Mouse (Mus musculus): Measurements from ENCODE around the gene Wdfy3. TPM values are rescaled to one million over a fixed set of nuclear protein-coding genes. Genes with fewer than 3 reads are reported as not detected.

Wdfy3 gene
- polyA plus RNA-seq, 1 experiment from 2014 or later: 8.0 TPM

DNA sequence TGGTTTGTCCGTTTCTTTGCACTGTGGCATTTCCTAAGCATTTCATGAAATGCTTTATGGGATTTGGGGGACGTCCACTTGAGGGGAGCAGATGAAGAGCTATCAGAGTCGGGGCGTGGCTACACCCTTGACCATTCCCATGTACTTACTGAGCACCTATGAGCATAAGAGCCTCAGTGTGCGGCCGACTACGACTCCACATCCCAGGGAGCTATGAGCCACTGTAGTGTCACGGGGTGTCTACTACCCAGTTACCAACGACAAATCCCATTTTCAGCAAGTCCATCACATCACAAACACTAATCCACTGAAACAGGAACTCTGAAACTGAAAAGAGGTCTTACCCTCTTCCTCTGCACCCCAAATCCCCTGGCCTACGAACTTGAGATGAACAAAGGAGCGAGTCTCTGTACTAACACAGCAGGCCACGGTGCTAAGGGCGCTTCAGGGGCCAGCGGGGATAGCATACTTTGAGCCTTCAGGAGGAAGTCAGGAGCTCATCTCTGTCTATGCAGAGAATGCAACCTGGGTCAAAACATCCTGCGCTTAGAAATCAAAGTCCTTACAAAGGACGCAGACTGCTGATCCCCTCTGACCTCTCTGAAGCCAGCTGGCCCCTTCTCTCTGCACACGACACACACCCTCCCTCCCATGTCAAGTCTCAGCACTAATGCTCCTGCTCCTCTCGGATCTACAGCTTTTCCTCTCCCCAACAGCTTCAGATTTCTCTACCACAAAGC, 6.5 kb downstream of the Wdfy3 start:
- H3K27me3 ChIP-seq (ENCODE audit: control insufficient read depth, insufficient read depth, low read length): no peaks in the 10 kb centered on the region
- WGBS: 58% methylated on average over 18 of the region's 18 CpGs
- H3K4me3 ChIP-seq (ENCODE audit: low read length): no peak overlapping the region

DNA sequence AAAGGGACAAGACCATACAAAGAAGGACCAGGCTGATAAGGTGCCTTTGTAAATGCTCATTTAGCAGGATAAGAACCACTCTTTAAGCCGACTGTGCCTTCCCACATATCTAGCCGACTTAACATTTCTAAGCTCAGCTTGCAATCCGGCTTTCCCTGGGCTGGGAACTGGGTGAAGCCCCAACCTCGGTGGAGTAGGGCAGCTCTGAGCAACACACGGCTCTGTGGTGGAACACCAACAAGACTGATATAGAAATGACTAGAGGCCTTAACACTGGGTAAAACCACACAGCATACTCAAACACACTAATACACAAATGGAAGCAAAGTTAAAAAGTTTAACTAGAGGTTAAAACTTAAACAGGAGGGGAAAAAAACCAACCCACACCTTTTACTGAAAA, 7.9 kb downstream of the Wdfy3 start:
- 51% methylated on average over 5 of the region's 5 CpGs for WGBS
- no peaks in the 10 kb centered on the region for H3K9me3 ChIP-seq (replicated peaks; ENCODE audit: control insufficient read depth, low read length)
- H3K4me1 ChIP-seq (ENCODE audit: control insufficient read depth, insufficient read depth, low read length): peaks cover 19% of the 10 kb centered on the region
- no peak overlapping the region for H3K9ac ChIP-seq (ENCODE audit: low read length)
- no peaks in the 10 kb centered on the region for H3K36me3 ChIP-seq (ENCODE audit: control insufficient read depth, insufficient read depth)
- ATAC-seq (replicated peaks; ENCODE audit: extremely low read depth, insufficient read depth, low FRiP score): no peak
- H3K4me2 ChIP-seq (ENCODE audit: low read depth, low read length): no peak overlapping the region
- H3K27ac ChIP-seq (ENCODE audit: low read length): no peak overlapping the region
- H3K4me3 ChIP-seq (ENCODE audit: low read length): no peak overlapping the region
- H3K27me3 ChIP-seq (ENCODE audit: control insufficient read depth, insufficient read depth, low read length): no peaks in the 10 kb centered on the region

More for the DNA sequence above, 6.5 kb downstream of the Wdfy3 start:
- Histone ChIP-seq H3K27ac (ENCODE audit: low read length) (no peak overlapping the region), H3K4me2 (ENCODE audit: low read depth, low read length) (no peak overlapping the region), H3K9me3 (replicated peaks; ENCODE audit: control insufficient read depth, low read length) (no peaks in the 10 kb centered on the region), H3K9ac (ENCODE audit: low read length) (no peak overlapping the region), H3K4me1 (ENCODE audit: control insufficient read depth, insufficient read depth, low read length) (peaks cover 25% of the 10 kb centered on the region), H3K36me3 (ENCODE audit: control insufficient read depth, insufficient read depth) (no peaks in the 10 kb centered on the region)
- ATAC-seq (replicated peaks; ENCODE audit: extremely low read depth, insufficient read depth, low FRiP score): no peak

DNA sequence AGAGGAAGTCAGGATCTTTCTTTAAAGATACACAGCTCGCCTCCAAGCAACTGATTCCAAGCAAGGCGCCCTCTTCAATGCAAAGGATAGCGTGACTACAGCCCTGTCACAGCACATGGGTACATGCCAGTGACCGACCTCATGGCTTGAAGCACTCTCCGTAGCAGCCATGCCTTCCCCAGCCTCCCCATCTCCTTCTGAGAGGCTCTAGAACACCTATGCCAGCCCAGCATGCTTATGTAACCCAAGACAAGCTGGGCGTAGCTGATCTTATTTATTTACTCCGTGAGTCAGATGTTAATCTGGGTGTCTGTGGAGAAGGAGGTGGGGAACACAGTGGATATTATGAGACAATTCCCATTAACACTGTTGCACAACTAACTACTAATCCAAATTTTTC, 13.8 kb downstream of the Wdfy3 start:
- H3K4me1 ChIP-seq (ENCODE audit: control insufficient read depth, insufficient read depth, low read length): peaks cover 13% of the 10 kb centered on the region
- H3K36me3 ChIP-seq (ENCODE audit: control insufficient read depth, insufficient read depth): no peaks in the 10 kb centered on the region
- H3K27ac ChIP-seq (ENCODE audit: low read length): no peak overlapping the region
- no peak overlapping the region for H3K9ac ChIP-seq (ENCODE audit: low read length)
- H3K9me3 ChIP-seq (replicated peaks; ENCODE audit: control insufficient read depth, low read length): no peaks in the 10 kb centered on the region
- WGBS: 65% methylated on average over 7 of the region's 7 CpGs
- H3K27me3 ChIP-seq (ENCODE audit: control insufficient read depth, insufficient read depth, low read length): no peaks in the 10 kb centered on the region
- H3K4me3 ChIP-seq (ENCODE audit: low read length): no peak overlapping the region
- no peak for ATAC-seq (replicated peaks; ENCODE audit: extremely low read depth, insufficient read depth, low FRiP score)
- no peak overlapping the region for H3K4me2 ChIP-seq (ENCODE audit: low read depth, low read length)

DNA sequence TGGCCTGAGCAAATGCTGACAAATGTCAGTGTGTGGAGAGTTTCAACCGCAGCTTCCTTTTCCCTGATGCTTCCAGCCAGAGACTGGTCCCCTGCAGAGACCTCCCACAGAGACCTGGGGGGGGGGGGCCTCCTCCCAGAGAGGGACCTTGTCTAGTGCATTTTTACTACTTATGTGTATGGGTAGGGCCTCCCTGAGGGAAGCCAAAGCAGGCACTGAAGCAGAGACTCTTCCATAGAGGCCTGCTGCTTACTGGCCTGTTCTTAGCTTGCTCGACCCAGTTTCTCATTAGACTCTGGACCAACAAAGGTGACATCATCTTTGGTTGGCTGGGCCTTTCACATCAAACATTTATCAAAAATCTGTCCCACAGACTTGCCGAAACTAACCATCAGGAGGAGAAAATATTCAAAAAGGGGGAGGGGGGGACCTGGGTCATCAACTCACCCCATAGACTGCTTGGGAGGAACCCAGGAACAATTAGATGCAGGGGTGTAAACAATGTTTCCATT, 14.5 kb downstream of the Wdfy3 start:
- H3K4me1 ChIP-seq (ENCODE audit: control insufficient read depth, insufficient read depth, low read length): peaks cover 16% of the 10 kb centered on the region
- ATAC-seq (replicated peaks; ENCODE audit: extremely low read depth, insufficient read depth, low FRiP score): no peak
- H3K27ac ChIP-seq (ENCODE audit: low read length): no peak overlapping the region
- no peak overlapping the region for H3K4me2 ChIP-seq (ENCODE audit: low read depth, low read length)
- H3K9me3 ChIP-seq (replicated peaks; ENCODE audit: control insufficient read depth, low read length): no peaks in the 10 kb centered on the region
- no peaks in the 10 kb centered on the region for H3K36me3 ChIP-seq (ENCODE audit: control insufficient read depth, insufficient read depth)
- H3K9ac ChIP-seq (ENCODE audit: low read length): no peak overlapping the region
- 40% methylated on average over 3 of the region's 3 CpGs for WGBS
- no peak overlapping the region for H3K4me3 ChIP-seq (ENCODE audit: low read length)
- no peaks in the 10 kb centered on the region for H3K27me3 ChIP-seq (ENCODE audit: control insufficient read depth, insufficient read depth, low read length)

DNA sequence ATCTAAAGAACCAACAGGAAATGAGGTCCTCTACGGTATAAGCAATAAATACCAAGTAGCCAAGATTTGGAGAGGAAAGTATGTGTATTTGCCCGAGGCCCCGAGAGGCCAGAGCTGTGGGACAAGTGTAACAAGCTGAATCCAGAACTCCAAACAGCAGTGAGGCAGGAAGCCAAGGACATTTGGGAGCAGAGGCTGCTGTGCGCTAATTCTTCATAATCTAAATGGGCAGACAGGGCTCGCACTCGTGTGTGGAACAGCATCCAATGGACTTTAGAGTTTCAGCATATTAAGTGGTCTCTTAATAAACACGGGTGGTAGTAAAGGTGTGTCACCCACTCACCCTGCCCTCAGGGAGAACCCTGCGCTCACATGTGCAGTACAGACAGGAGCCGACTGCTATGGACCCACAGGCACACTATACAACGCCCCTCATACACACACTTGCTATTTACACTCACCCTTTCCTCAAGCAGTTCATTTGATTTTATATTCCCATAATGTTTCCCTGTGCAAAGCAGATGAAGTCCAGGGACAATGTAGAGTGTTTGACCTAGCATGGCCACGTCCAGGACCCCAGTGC, 15.1 kb downstream of the Wdfy3 start:
- no peaks in the 10 kb centered on the region for H3K36me3 ChIP-seq (ENCODE audit: control insufficient read depth, insufficient read depth)
- H3K4me1 ChIP-seq (ENCODE audit: control insufficient read depth, insufficient read depth, low read length): peaks cover 16% of the 10 kb centered on the region
- no peaks in the 10 kb centered on the region for H3K27me3 ChIP-seq (ENCODE audit: control insufficient read depth, insufficient read depth, low read length)
- no peak overlapping the region for H3K9ac ChIP-seq (ENCODE audit: low read length)
- no peaks in the 10 kb centered on the region for H3K9me3 ChIP-seq (replicated peaks; ENCODE audit: control insufficient read depth, low read length)
- no peak overlapping the region for H3K4me2 ChIP-seq (ENCODE audit: low read depth, low read length)
- no peak for ATAC-seq (replicated peaks; ENCODE audit: extremely low read depth, insufficient read depth, low FRiP score)
- 62% methylated on average over 11 of the region's 11 CpGs for WGBS
- no peak overlapping the region for H3K4me3 ChIP-seq (ENCODE audit: low read length)
- H3K27ac ChIP-seq (ENCODE audit: low read length): no peak overlapping the region

DNA sequence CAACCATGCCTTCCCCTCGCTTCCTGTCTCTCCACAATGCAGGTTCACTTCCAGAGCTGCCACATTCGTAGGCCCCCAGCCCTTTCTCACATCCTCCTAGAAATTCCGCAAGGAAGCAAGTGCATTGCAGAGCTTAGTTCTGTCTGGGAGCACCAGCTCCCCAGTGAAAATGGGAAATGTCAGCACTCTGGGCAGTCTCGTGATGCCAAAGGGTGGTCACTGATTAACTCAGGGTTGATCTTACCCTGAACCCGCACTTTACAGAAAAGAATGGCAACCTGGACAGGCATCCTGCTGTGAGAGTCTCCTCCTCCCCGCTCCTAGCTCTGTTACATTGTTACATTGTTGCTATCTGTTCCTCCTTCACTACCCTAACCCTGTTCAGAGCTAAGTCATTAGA, 16.8 kb downstream of the Wdfy3 start:
- H3K36me3 ChIP-seq (ENCODE audit: control insufficient read depth, insufficient read depth): no peaks in the 10 kb centered on the region
- no peak overlapping the region for H3K27ac ChIP-seq (ENCODE audit: low read length)
- no peaks in the 10 kb centered on the region for H3K9me3 ChIP-seq (replicated peaks; ENCODE audit: control insufficient read depth, low read length)
- no peak overlapping the region for H3K9ac ChIP-seq (ENCODE audit: low read length)
- peaks cover 16% of the 10 kb centered on the region for H3K4me1 ChIP-seq (ENCODE audit: control insufficient read depth, insufficient read depth, low read length)
- no peak overlapping the region for H3K4me3 ChIP-seq (ENCODE audit: low read length)
- H3K4me2 ChIP-seq (ENCODE audit: low read depth, low read length): no peak overlapping the region
- H3K27me3 ChIP-seq (ENCODE audit: control insufficient read depth, insufficient read depth, low read length): no peaks in the 10 kb centered on the region
- WGBS: 78% methylated on average over 6 of the region's 6 CpGs
- no peak for ATAC-seq (replicated peaks; ENCODE audit: extremely low read depth, insufficient read depth, low FRiP score)

DNA sequence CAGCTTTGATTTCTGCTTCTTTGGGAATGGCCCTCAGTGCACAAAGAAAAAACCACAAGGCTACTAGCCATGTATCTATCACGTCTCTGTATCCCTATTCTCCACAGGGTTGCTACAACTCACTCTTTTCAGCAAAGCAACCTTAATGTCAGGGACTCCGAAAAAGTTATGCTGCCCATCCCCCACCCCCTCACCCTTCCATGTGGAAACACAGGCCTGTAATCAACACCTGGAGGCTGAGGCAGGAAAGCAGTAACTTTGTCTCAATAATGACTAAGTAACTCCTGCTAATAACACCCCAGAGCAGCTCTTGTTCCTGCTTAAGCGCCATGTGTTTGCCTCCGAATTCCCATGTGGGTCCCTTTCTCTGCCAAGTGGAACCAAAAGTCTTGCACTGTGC, 17.3 kb downstream of the Wdfy3 start:
- ATAC-seq (replicated peaks; ENCODE audit: extremely low read depth, insufficient read depth, low FRiP score): no peak
- Histone ChIP-seq H3K9me3 (replicated peaks; ENCODE audit: control insufficient read depth, low read length) (no peaks in the 10 kb centered on the region), H3K4me2 (ENCODE audit: low read depth, low read length) (no peak overlapping the region), H3K9ac (ENCODE audit: low read length) (no peak overlapping the region), H3K27me3 (ENCODE audit: control insufficient read depth, insufficient read depth, low read length) (no peaks in the 10 kb centered on the region), H3K36me3 (ENCODE audit: control insufficient read depth, insufficient read depth) (no peaks in the 10 kb centered on the region), H3K4me3 (ENCODE audit: low read length) (no peak overlapping the region), H3K27ac (ENCODE audit: low read length) (no peak overlapping the region), H3K4me1 (ENCODE audit: control insufficient read depth, insufficient read depth, low read length) (peaks cover 16% of the 10 kb centered on the region)
- WGBS: 91% methylated on average over 4 of the region's 4 CpGs

DNA sequence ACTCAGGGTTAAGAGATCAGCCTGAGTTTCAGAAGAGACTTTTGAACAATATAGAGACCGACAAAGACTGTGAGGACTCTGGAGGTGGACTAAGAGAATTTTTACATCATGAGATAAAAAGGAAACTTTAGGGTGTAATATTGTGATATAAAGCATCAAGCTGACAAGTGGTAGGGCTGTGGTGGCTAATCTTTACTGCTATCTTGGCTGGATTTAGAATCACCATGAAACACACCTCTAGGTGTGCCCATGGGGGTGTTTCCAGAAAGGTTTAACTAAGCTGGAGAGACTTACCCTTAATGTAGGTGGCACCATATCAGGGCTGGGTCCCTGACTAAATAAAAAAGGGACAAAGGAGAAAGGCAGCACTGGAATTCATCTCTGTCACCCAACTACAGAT, 19.0 kb downstream of the Wdfy3 start:
- Histone ChIP-seq H3K4me2 (ENCODE audit: low read depth, low read length) (no peak overlapping the region), H3K27ac (ENCODE audit: low read length) (no peak overlapping the region), H3K4me1 (ENCODE audit: control insufficient read depth, insufficient read depth, low read length) (peaks cover 18% of the 10 kb centered on the region), H3K9ac (ENCODE audit: low read length) (no peak overlapping the region), H3K36me3 (ENCODE audit: control insufficient read depth, insufficient read depth) (no peaks in the 10 kb centered on the region), H3K4me3 (ENCODE audit: low read length) (no peak overlapping the region), H3K9me3 (replicated peaks; ENCODE audit: control insufficient read depth, low read length) (no peaks in the 10 kb centered on the region), H3K27me3 (ENCODE audit: control insufficient read depth, insufficient read depth, low read length) (no peaks in the 10 kb centered on the region)
- no peak for ATAC-seq (replicated peaks; ENCODE audit: extremely low read depth, insufficient read depth, low FRiP score)
- 89% methylated on average over 1 of the region's 1 CpGs for WGBS

DNA sequence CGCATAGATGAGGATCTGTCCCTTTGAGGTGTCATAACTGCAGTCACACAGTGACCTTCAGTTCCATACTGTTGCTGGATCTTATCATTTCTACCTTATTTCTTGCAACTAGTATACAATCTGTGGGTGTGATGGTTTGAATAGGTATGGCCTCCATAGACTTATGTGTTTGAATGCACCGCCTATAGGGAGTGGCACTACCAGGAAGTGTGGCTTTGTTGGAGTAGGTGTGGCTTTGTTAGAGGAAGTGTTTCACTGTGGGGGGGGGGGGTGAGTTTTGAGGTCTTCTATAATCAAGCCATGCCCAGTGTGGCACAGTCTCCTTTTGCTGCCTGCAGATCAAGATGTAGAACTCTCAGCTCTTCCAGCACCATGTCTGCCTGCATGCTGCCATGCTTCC, 21.3 kb downstream of the Wdfy3 start:
- Histone ChIP-seq H3K4me2 (ENCODE audit: low read depth, low read length) (no peak overlapping the region), H3K27ac (ENCODE audit: low read length) (no peak overlapping the region), H3K27me3 (ENCODE audit: control insufficient read depth, insufficient read depth, low read length) (no peaks in the 10 kb centered on the region), H3K9me3 (replicated peaks; ENCODE audit: control insufficient read depth, low read length) (no peaks in the 10 kb centered on the region), H3K9ac (ENCODE audit: low read length) (no peak overlapping the region), H3K36me3 (ENCODE audit: control insufficient read depth, insufficient read depth) (peaks cover 5% of the 10 kb centered on the region; the same call in 1 of the 2 replicates), H3K4me1 (ENCODE audit: control insufficient read depth, insufficient read depth, low read length) (peaks cover 17% of the 10 kb centered on the region), H3K4me3 (ENCODE audit: low read length) (no peak overlapping the region)
- 93% methylated on average over 2 of the region's 2 CpGs for WGBS
- ATAC-seq (replicated peaks; ENCODE audit: extremely low read depth, insufficient read depth, low FRiP score): no peak

All from heart, embryonic 16.5 days (tissue).